Mouse (Mus musculus): Measurements from ENCODE around the gene Etl4.

DNA sequence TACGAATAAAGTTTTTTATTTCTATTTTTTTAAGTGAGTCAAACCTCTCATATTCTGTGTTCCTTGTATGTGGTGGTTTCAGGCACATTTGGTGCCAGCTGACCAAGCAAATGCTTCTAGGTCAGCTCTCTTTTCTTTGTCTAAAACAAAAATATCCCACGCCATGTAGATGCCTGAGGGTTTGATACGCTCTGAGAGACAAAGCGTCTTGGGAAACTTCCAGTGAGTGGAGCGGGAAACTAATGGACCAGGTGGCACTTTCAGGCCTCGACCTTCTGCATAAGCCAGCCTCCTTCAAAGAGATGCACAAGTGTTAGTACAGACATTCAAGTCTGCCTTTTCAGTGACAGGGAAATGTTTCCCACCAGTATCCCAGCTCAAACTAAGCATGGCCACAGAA, 426.6 kb downstream of the Etl4 start:
- no peak for TF ChIP-seq CTCF (IDR thresholded peaks at IDR 0.05 in 2 of 3, conservative IDR thresholded peaks at IDR 0.05 in 1 of 3; ENCODE audit: control insufficient read depth in 1 of 3, insufficient read depth in 1 of 3, low read depth in 2 of 3, low read length in 3 of 3, poor library complexity in 1 of 3, severe bottlenecking in 1 of 3)
- no peak for TF ChIP-seq RCOR1 (IDR thresholded peaks at IDR 0.05; ENCODE audit: low read depth, low read length)
- no peak for TF ChIP-seq MAFK (IDR thresholded peaks at IDR 0.05; ENCODE audit: borderline replicate concordance, low read depth, low read length)
- no peak for TF ChIP-seq TCF12 (IDR thresholded peaks at IDR 0.05; ENCODE audit: low read depth, low read length)
- TF ChIP-seq MAX (IDR thresholded peaks at IDR 0.05; ENCODE audit: low read length), result no peak
- no peak for TF ChIP-seq EP300 (IDR thresholded peaks at IDR 0.05; ENCODE audit: low read depth in 1 of 2, low read length in 2 of 2)
- TF ChIP-seq CHD1 (IDR thresholded peaks at IDR 0.05; ENCODE audit: low read depth, low read length), result no peak
- TF ChIP-seq POLR2A (IDR thresholded peaks at IDR 0.05; ENCODE audit: control insufficient read depth in 1 of 2, insufficient read depth in 1 of 2, low read depth in 1 of 2, low read length in 2 of 2, poor library complexity in 1 of 2), result no peak
- TF ChIP-seq JUND (IDR thresholded peaks at IDR 0.05; ENCODE audit: low read depth, low read length), result no peak
- TF ChIP-seq HCFC1 (IDR thresholded peaks at IDR 0.05; ENCODE audit: low read depth, low read length), result no peak
- TF ChIP-seq SIN3A (IDR thresholded peaks at IDR 0.05; ENCODE audit: low read length), result no peak
- no peak for TF ChIP-seq NELFE (IDR thresholded peaks at IDR 0.05; ENCODE audit: low read depth, low read length)
- no peak for TF ChIP-seq SMC3 (IDR thresholded peaks at IDR 0.05; ENCODE audit: low read depth, low read length)
